Mouse (Mus musculus): ENCODE measurements around the gene Rgs8.

Rgs8 gene

GRCm38 (mm10) chr1:153747861-153748530 is 95.2 kb downstream of the Rgs8 start:
- peak; percentile 8 for DNase-seq

DNA sequence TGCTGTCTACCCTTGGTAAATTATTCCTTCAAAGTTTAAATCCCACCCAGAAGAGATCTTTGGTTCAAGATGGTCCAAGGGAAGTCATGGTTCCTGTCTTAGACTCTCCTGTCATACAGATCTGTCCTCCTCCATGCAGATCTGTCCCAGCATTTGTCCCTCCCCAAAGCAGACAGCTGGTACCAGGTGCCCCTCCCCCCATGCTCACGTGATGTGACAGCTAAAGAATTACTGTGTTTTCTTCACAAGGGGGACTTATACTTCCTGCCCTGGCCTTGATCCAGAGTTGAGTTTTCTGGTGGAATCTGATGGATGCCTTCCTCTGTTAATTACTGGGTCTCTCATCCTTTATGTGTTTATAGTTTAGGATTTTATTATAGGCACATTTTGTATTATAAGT is 95.7 kb downstream of the Rgs8 start:
- peak; percentile 87 for DNase-seq

- DNase-seq: peak; percentile 81
These were observed 96.5 kb downstream of the Rgs8 start, which contains the start of gene Rnasel for GRCm38 (mm10) chr1:153749211-153749801. TSS of gene Rnasel (plus strand) at chr1:153749426.

Measured in thymus, postnatal 4 days (tissue).